Mouse (Mus musculus) activated CD4-positive, CD25-positive, alpha-beta regulatory T cell, adult 4 months (primary cell): ENCODE data around the gene Serpinb6a. TPM values are rescaled to one million over a fixed set of nuclear protein-coding genes. Genes with fewer than 3 reads are reported as not detected.
"Not testable (repeated sequence)": the region's sequence is repeated elsewhere in the genome, so short reads cannot be mapped to it uniquely, and the experiment has no call there.

Experiments used
- ATAC-seq: one replicate; pipeline ENCODE4 v1.8.0; 2017
- polyA plus RNA-seq, 2 experiments: library from polyadenylated mRNA; unstranded; fragments of 100-300 nt; shearing (Covaris generic); gene quantifications; one replicate each; pipeline ENCODE4 v1.2.1; 2017

The Serpinb6a gene
- polyA plus RNA-seq, 2 experiments from 2014 or later = 36.4 to 41.2 TPM

DNA sequence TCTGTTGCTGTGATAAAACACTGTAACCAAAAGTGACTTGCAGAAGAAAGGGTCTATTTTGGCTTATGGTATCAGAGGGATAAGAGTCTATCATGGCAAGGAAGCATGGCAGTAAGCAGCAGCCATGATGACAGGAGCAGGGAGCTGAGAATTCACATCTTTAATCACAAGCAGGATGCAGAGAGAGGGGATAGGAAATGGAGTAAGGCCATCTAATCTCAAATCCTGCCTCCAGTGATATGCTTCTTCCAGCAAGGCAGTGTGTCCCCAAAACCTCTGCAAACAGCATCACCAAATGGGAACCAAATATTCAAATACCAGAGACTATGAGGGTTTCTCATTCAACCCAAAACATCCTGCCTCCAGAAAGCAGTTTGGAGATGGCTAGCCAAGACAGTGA, 36.0 kb downstream of the Serpinb6a start:
- ATAC-seq = no peak

DNA sequence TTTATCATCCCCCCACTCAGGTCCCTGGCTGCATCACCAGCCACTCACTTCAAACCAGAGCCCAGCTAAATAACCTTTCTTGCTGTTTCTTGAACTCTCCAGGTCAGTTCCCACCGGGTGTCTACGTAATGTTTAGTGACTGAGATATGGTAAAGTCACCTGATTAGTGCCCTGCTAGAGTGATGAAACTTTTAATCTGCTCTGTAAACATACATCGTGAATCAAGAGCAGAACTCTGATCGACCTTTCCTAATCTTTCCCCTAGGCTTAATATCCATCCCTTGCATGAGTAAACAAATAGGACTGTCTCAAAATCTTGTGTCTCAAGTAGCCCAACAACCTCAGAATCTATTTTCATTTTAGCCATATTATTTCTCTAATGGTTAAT, 36.6 kb downstream of the Serpinb6a start:
- ATAC-seq = no peak

DNA sequence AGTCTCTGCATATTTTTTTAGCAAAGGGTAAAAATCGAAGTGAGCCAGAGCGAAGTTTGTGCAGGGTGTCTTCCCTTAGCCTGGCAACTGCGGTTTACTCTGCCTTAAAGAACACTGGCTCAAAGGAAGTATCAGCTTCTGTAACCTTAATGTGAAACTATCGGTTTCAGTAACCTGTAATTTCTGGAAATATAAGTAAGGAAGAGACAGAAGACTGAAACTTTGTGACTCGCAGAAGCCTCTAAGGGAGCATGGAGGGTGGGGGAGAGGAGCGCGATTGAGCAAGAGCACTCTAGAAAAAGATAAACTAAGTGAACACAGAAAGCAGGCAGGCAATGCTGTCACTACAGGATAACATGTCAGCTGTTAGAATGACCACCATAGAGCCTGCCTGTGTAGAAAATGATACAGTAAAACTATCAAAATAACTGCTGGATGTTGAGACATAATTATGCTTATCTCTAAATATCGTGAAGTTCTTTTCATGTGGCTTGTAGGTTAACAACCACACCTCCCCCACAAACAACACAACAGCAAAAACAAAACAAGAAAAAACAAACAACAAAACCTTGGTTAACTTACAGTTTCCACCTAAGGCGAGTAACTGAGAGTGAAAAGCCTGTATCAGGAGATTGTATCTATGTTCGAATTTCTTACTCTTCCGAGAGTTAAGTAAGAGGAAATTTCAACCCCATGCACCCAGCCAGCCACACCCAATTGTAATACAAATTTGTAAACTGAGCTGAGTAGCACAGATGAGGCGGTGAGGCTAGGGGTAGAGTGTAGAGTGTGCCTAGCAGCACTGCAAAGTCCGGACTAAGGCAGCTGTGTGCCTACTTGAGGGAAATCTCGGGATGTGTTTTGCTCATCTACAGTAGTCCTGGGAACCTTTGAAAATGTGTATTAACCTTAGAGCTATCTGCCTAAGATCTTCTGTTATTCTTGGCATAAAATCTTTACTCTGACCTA, 37.3 kb downstream of the Serpinb6a start:
- ATAC-seq = peak; percentile 54

DNA sequence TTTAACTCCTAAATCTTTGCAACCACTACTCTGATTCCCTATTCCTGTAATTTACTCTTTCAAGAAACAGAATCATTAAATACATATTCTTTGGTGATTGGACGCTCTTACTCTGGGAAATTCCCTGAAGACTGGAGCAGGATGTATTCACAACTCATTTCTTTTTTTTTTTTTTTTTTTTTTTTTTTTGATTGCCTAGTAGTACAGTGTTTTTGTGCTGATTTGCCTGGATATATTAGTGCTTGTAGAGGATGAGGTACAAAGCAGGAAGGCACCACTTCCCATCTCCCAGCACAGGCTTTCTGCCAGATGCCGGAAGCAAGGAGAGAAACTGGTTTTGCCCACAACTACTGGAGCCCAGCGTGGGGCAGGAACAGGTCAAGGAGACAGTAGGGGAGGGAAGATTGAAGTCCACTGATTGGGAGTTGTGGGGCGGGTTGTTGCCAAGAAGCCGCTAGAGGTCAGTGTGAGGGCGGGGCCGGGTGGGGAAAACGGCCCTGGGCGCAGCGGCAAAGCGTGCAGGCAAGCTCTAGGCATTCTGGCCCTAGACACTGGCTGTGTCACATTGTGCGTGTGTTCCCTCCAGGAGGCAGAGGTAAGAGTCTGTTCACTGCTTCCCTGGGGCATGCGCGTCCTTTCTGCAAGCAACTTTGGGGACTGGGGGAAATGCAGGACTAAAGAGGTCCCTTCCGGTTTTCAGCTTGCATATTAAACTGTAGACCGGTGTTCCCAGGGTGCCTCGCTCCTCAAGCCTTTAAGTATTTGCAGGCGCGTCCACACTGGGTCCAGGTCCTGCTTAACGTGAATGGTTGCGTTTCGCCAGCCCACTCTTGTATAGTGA, 38.2 kb downstream of the Serpinb6a start, which contains the start of gene Nqo2:
Gene Nqo2 (plus strand): TSS at position 482 of the 841 bp plus-strand sequence.
- peak; percentile 17 for ATAC-seq

DNA sequence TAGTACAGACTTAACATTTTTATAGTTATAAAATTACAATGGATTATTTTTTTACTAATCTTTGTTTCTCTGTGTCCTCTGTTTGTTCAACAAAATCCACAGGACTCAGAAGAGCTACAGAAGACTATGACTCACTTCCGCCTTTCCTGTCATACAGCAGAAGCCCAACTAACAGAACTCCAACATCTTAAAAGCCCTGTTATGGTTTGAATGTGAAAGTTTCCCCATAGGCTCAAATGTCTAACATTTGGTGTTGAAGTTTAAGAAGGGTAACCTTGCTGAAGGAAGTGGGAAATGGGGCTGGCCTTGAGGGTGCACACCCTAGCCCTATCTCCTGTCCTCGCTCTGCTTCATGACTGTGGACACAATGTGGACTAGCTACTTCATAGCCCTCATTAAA, 42.8 kb downstream of the Serpinb6a start:
- ATAC-seq = no peak

DNA sequence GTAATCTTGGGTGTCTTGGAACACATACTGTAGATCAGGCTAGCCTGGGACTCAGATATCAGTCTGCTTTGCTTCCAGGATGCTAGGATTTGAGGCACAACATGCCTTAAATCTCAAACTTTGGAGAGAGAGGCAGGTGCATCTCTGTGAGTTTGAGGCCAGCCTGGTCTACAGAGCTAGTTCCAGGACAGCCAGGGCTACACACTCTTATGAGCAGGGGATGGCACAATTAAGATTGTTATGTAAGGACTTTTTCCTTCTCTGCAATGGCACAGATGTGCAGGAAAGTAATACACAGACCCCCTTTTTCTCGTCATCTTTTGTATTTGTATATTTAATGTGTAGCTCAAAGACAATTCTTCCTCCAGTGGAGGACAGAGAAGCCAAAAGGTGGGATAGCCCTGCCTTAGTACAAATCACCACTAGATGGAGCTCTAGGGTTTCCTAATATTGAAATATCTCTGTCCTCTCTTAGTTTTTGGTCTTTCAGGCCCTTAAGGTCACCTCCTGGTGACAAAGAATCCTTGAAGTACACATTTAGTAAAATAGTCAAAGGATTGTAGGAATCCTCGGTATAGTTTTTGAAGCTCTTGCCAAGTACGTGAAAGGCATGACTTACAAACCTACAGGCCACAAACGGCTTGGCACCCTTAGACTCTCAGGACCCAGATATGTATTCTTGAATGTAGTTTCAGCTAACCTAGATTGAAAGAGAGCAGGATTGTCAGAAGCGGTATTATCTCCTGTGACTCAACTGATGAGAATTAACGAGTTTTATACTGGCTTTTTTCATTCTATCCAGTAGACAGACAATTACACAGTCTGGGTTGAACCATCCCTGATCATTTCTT, 45.8 kb downstream of the Serpinb6a start:
- peak; percentile 63 for ATAC-seq

DNA sequence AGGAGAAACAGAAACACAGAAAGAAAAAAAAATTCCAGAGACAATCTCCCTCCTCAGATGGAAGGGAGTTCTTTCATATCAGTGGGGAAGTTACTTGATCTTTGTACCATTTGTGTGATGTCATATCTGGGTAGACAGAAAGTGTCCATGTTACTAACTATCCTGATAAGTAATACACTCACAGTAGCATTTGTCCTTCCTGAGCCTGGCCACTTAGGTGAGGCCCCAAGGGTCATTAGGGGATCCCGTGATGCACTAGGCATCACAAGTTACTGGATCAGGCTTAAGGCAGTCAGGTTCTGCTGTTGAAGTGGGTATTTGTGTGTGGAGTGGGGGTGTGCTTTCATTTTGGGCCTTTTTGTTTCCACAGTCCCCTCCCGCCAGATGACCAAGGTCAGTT, 49.6 kb downstream of the Serpinb6a start:
- no peak for ATAC-seq

DNA sequence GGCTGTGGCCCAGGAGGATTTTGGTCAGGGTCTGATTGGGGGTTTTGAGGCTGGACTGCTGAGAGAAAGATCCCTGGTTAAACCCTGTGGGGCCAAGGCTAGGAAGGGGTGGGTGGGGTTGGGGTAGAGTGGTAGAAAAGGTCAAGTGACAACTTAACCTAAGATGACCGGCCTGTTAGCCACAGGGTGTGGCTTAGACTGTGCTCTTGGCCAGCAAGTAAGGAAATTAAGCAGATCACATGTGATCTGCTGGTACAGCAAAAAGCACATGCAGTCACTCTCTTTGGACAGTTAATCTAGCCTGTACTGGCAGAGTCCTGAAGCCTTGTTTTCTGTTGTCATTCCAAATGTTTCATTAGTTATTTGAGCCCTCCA, 50.5 kb downstream of the Serpinb6a start:
- ATAC-seq = no peak

DNA sequence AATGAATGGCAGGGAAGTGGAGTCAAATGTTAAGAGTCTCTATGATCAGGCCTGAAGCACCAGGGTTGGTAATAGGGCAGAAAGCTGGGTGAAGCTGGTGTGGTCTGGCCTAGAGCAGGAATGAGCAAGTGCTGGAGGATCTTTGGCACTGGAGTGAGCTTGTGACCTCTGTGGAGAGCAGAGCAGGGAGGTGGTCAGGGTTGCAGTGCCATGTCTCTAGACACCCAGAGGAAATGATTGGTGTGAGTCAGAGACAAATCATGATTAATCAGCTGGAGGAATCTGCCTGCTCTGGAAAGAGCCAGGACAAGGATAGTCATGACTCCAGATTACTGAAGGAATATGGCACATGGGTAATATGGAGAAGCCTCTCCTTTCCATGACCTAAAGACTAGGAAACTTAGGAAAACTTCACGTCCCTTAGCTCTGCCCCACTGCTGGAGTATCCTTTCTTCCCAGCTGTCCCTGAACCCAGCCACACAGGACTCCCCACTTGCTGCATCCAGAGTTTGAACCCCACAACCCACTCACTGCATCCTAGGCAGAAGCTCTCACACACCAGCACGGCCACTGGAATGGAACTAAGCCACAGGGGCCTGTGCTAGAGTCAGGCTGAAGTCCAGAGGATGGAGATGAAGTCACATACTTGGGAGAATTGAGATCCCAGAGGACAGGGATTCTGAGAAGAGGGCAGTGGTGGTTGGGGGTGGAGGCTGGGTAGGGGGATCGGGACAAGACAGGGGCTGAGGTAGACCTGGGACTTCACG, 51.1 kb downstream of the Serpinb6a start:
- no peak for ATAC-seq

DNA sequence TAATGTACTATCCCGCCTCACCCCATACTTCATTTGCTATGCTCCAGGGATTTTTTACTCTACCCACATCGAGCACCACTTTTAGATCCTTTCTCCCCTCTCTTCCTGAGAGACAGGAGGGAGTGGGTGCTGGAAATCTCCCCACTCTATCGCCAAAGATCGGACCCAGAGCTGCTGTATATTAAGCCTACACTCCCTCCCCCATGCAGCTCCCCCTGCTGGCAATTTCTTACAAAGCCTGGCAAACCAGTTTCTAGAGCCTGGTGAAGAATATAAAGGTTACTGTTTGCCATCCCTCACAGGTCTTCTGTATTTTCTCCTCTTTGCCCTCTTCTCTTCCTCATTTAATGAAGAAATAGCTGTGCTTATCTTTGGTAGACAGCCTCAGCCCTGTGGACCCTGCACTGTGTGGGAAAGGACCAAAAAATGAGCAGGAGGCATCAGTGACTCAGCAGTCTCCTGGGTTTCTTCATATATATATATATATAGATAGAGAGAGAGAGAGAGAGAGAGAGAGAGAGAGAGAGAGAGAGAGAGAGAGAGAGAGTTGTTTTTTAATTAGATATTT, 60.3 kb downstream of the Serpinb6a start:
- ATAC-seq = no peak

DNA sequence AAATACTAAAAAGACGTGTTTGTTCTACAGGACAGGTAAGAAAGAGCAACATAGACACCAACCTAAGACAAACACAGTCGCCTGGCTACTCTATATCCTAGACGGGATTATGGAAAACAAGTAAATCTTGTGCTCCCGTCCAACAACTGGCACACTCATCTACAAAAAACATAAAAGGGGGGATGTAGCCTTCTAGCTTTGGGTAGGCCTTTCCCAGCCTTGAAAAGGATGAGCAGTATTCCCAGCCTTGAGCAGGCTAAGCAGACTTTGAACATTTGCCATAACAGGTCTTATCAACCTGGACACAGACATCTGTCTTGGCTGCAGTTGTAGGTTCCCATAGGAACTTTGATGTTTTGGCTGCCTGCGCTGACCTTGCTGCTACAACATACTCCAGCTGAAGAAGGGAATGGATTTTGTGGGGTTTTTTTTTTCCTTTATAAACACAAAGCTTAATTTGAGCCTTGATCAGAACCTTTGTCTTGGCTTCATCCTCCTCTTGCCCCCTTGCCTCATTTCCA, 61.2 kb downstream of the Serpinb6a start:
- ATAC-seq = no peak

DNA sequence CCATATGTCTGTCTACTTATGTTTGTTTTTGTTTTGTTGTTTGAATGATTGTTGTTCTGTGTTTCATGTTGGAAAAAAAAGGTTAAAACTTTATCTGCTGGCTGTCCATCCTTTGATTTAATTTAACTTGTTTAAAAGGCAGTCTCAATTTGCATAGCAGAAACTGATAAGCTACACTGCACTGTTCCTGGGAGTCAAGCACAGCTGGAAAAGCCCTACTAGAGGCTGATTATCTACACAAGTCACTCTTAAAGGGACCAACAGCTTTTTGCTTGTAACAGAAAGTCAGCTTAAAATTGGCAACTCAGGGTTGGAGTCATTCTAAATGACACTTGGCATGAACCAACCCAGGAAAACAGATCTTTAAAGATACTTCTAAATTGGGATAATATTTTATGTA, 65.0 kb downstream of the Serpinb6a start:
- not testable (repeated sequence) for ATAC-seq

DNA sequence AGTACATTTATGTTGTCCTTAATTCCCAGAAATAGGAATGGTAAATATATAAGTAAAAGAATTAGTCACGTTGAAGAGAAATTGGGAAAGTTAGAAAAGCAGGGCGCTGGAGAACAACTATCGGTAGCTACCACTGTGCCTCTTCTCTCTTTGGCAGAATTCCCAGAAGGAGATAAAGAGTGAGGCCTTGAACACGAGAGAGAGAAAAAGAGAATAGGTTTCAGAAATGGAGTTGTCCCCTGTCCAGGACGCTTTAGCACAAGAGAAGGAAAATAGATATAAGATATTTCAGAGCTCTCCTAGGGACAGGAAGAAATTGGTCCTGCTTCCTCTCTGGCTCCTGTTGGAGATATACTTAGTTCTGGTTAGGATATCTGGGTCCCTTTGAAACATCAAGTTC, 65.4 kb downstream of the Serpinb6a start:
- no peak for ATAC-seq

DNA sequence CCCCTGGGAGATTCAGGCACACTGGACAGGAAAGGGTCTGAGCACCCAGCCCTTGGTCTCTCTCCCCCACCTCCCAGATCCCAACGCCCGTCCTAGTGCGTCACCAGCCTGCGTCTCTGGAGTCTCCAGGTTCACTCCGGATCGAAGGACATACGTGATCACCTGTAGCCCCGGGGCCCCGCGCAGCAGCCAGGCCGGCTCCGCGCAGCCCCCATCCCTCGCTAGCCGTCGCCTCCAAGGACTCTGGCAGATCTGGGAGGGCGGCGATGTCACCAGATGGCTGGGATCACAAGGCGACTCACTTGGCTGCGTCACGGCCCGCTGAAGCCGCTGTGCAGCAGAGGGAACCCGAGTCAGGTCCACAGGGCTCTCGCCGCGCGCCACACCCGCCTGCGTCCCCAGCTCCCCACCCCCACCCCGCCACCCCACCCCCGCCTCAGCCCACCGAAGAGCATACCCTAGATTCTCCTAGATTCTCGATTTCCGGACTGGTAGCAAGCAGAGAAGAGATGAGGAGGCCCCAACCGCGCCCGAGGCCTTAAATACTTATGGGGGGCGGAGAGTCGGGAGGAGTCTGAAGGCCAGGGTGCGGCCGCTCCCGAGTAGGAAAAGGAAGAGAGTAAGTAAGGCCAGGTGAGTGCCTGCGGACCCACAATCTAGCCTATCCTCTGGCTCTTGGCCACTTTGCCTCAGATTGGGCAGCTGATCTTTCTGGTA, 67.0 kb downstream of the Serpinb6a start:
- ATAC-seq = peak; percentile 46

DNA sequence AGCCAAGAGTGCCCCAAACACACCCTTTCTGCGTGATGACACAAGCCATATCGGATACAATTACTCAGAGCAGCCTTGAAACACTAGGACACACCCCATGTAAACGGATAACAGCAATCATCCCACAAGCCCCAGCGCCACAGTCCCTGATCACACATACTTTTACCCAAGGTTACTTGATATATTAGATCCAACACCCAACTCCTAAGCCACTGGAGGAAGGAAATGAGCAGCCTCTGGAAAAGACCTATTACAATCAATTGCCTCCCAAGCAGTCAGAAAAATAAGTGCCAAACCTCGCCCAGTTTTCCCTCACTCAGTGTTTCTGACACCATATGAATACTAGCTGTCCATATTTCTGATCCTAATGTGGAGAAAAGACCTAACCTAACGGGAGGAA, 67.9 kb downstream of the Serpinb6a start:
- no peak for ATAC-seq

DNA sequence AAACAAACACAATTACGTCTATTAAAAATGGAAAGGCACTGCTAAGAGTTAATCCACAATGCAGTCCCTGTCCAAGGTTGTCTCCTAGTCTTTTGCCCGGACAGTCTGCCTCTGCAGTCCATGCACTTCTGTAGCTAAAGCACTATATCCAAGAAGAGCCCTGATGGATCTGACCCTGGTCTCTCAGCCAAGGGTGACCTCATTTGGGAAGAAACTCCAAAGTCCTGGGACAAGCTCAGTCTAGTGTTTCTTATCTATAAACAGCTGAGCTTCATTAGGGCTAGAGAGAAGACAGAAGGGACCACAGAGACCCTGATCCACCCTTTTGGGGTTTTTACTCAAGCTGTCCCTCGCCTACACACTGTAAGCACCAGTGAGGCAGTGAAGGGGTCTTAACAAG, 71.7 kb downstream of the Serpinb6a start:
- no peak for ATAC-seq

DNA sequence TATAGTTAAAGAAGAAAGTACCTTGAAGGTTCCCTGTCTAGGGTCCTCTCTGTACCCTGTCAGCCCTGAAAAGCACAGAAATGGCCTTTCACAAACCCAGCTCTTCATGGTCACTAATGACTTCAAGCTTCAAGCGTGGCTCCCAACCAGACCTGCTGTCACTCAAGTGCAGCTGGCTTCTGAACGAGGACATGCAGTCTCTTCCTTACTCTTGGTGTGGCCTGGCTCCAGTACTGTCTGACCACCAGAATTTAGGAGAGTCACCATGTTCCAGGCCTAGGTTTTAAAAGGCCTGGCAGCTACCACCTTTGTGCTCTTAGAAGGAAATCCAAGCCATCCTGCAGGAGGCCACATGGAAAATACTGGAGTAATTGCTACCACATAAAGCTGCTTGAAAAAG, 72.3 kb downstream of the Serpinb6a start:
- ATAC-seq = no peak

DNA sequence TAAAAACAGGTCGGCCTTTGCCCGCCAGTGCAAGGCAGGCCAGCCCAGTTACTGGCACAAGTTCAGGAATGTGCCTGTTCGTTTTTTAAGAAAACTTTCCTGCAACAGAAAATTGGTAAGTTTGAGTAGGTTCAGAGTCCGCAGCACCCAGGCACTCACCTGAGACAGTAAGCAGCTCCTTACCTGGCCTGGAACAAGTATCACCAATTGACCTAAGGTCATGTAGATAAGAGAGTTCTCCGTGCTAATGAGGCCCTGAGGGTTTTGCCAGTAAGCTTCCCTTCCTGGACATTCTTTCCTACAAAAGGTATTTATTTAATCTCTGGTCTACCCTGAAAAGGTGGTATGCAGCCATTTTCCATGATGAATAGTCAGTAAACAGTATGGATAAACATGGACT, 80.9 kb downstream of the Serpinb6a start:
- ATAC-seq = no peak

DNA sequence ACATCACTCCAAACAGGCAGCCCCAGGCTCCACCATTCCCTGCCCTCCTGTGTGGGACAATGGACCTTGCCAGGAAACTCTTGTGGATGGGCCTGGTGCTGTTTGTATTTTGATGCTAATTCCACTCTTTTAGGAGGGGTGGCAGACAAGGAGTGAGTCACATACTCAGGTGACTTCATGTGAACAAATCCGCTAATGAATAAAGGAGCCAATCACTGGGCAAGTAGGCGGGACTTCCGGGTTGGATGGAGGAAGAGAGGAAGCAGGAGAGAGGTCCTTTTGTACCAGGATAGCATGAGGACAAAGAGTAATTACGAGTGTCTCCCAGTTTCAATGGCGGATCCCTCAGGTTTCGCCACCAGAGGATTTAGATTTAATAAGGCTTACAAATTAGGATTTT, 81.6 kb downstream of the Serpinb6a start:
- ATAC-seq = no peak

DNA sequence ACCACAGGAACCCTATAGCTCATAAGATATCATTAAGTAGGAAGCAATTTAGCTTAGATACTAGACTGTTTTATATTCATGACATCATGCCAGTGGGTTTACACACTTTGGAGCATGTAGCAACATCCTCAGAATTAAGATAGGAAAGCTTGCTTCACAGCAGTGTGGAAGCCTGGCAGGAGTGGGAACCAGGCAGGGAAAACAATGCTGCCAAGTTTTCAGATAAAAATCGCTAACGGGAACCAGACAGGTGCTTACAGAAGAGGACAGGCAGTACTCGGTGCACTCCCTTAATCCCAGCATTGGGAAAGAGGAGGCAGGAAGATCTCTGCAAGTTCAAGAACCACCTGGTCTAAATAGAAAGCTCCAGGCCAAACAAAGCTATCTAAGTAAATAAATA, 95.8 kb downstream of the Serpinb6a start:
- no peak for ATAC-seq
